Mouse (Mus musculus): ENCODE data around the gene Iqsec3.

DNA sequence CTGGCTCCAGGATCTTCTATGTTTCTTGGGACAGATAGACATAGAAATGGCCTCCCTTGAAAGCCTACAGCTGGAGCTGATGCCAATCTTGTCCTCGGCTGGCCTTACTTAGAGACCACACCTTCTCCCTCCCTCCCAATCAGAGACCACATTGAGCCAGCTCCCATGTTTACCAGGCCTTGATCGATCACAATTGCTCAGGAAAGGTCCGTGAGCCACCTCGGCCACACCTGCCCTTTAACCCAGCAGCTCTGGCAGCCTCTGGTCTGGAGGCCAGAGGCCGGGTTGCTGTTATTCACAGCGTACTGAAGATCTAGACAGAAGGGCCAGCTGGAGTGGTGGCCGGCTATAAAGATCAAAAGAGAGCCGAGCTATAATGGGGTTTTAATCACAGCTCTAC lies 127.0 kb downstream of the Iqsec3 start:
- TF ChIP-seq GATA1 (IDR thresholded peaks at IDR 0.05; ENCODE audit: borderline replicate concordance, low read length): no peak
- no peak for TF ChIP-seq FLI1 (IDR thresholded peaks at IDR 0.05; ENCODE audit: low read length)
